Mouse (Mus musculus): ENCODE measurements around the gene Babam2. TPM values are rescaled to one million over a fixed set of nuclear protein-coding genes. Genes with fewer than 3 reads are reported as not detected.

Babam2 gene
- polyA plus RNA-seq, 1 experiment from 2014 or later: 122 TPM

DNA sequence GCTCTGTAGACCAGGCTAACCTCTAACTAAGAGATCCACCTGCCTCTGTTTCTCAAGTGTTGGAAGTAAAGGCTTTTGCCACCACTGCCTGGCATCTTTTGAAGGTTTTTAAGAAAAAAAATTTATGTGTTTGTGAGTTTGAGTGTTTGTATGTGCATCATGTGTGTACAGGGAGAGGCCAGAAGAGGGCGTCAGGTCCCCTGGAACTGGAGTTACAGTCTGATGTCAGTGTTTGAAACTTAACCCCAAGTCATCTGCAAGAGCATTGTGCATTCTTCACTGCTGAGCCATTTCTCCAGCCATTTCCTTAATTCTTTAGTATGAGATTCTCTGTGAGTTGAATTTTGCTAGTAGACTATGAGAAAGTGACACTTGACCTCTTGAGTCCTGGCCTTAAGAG is 11.9 kb downstream of the Babam2 start:
- ATAC-seq (no peak), DNase-seq (ENCODE audit: low read depth, low spot score) (no peak)
- in situ Hi-C loops (cut with MboI; ENCODE audit: low pct_unique_long_range_greater_than_20kb): no loop called here
- peak; percentile 64 for TF ChIP-seq CTCF (IDR thresholded peaks at IDR 0.05)
- H3K27me3 ChIP-seq: no peaks in the 10 kb centered on the region
- CTCF ChIA-PET: interaction anchor here (1.0 to 1.3 kb wide), 2 partner anchors 9 to 86 kb away, joined by 3 to 4 read pairs; no protein-coding TSS in a partner anchor
- POLR2A ChIA-PET: interaction anchor here (0.6 kb wide), 1 partner anchor 88 kb away, joined by 3 read pairs; no protein-coding TSS in a partner anchor

DNA sequence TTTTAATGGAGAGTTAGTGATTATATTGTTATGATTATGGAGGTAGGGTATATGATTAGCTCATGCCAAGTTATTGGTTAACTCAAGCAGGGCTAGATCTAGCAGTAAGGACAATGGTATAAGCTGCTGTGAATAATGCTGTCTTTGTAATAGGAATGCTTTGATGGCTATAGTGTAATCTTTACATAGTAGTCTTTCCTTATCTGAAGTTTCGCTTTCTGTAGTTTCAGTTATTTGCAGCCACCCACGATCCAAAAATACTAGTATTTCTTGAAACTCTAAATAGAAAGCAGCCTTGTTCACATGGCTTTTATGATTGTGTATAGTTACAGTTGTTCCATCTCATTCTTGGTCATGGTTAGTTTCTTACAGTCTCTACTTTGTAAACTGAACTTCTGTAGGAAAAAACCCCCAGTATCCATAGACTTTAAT is 15.8 kb downstream of the Babam2 start:
- no peaks in the 10 kb centered on the region for H3K27me3 ChIP-seq
- no peak for ATAC-seq
- POLR2A ChIA-PET: interaction anchor here (0.7 kb wide), 1 partner anchor 41 kb away, joined by 4 read pairs; no protein-coding TSS in a partner anchor
- no peak for DNase-seq (ENCODE audit: low read depth, low spot score)
- in situ Hi-C loops (cut with MboI; ENCODE audit: low pct_unique_long_range_greater_than_20kb): no loop called here
- CTCF ChIA-PET: interaction anchor here (1.1 kb wide), 1 partner anchor 9 kb away, joined by 3 read pairs; no protein-coding TSS in a partner anchor
- no peak for TF ChIP-seq CTCF (IDR thresholded peaks at IDR 0.05)

DNA sequence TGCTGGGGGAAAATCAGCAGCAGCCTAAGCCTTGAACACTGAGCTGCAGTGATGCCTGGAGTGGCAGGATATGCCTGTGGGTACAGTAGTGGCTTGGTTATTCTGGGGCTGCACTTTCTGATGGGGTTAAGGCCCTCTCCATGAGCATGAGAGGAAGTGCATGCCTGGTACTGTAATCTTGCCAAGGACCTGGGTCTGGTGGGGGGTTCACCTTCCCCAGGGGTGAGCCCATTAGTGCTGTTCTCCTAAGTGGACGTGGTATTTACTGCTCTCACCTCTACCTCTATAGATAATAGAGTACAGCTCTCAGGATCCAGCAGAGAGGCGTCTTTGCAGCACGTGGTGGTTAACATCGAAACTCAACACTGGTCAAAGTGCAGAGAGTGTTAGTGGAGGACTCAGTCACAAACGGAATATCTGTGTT is 16.4 kb downstream of the Babam2 start:
- POLR2A ChIA-PET: no interaction called here
- in situ Hi-C loops (cut with MboI; ENCODE audit: low pct_unique_long_range_greater_than_20kb): no loop called here
- TF ChIP-seq CTCF (IDR thresholded peaks at IDR 0.05): no peak
- no peak for DNase-seq (ENCODE audit: low read depth, low spot score)
- ATAC-seq: no peak
- H3K27me3 ChIP-seq: no peaks in the 10 kb centered on the region
- CTCF ChIA-PET: no interaction called here

DNA sequence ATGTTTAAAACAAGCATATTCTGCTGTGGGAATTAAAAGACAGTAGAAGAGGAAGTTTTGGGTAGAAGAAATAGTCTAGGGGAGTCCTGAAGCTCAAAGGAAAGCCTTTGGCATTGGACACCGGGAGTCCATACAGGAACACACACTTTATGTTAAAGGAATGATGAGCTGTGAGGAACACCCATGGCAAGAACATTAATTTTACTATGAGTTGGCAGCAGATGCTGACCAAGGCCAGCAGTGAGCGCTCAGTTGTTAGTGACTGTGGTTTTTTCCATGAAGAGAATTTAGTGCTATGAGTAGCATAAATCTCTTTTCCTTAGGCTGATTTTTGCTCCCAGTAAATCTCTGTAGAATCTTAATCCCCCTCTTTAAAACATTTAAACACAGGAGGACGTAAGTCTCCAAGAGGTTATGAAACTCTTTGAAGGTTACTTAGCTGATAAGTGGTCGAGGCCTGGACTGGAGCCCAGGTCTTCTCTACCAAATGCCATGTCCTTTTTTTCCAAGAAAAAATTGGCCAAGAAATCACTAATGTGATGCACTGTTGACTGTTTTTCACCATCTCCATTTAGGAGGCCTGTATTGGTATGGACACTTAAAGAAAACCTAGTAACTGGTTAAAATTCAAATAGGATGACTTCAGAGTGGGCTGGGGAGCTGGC is 18.1 kb downstream of the Babam2 start:
- in situ Hi-C loops (cut with MboI; ENCODE audit: low pct_unique_long_range_greater_than_20kb): no loop called here
- peak; percentile 28 for DNase-seq (ENCODE audit: low read depth, low spot score)
- POLR2A ChIA-PET: no interaction called here

DNA sequence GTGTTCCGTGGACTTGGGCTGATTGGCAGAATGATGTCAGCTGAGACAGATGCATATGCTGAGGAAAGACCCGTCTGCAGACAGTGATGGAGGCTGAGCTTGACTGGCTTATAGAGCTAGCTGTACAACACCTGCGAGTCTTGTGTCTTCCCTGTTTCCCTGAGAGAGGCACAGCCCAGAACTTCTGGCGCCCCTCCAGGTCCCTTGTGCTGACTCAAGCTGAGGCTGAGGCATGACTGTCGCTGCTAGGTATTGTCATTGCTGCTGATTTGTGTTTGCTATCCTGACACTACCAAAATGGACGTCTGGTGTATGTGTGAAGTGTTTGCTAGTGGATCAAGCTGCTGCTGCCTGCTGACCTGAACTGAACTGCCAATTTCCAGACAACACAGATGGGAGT is 27.0 kb downstream of the Babam2 start:
- no peak for DNase-seq (ENCODE audit: low read depth, low spot score)
- ATAC-seq: no peak
- POLR2A ChIA-PET: no interaction called here
- no peak for TF ChIP-seq CTCF (IDR thresholded peaks at IDR 0.05)
- no peaks in the 10 kb centered on the region for H3K27me3 ChIP-seq
- in situ Hi-C loops (cut with MboI; ENCODE audit: low pct_unique_long_range_greater_than_20kb): no loop called here
- CTCF ChIA-PET: no interaction called here

More for the DNA sequence above, 18.1 kb downstream of the Babam2 start:
- no peak for ATAC-seq
- TF ChIP-seq CTCF (IDR thresholded peaks at IDR 0.05): no peak
- CTCF ChIA-PET: interaction anchor here (0.9 to 1.9 kb wide), 2 partner anchors 16 to 191 kb away, joined by 3 to 4 read pairs; no protein-coding TSS in a partner anchor
- H3K27me3 ChIP-seq: no peaks in the 10 kb centered on the region

DNA sequence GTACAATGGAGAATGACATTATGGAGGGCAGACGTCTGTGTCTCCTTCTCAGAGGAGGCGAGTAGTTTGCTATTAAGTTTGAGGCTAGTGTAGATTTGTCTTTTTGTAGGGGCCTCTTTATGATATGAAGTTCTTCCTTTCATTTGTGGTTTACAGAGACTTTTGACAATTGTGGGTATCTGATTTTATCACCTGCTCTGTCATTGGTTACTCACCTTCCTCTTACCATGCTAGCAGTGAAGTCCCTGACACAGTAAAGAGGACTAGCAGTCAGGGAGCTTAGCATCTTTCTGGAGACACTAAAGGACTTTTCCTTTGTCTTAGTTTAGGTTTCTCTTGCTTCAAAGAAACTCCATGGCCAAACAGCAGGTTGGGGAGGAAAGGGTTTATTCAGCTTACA is 28.4 kb downstream of the Babam2 start:
- ChIA-PET POLR2A (interaction anchor here (1.0 kb wide), 1 partner anchor 416 kb away, joined by 3 read pairs; no protein-coding TSS in a partner anchor), CTCF (interaction anchor here (0.9 to 1.7 kb wide), 2 partner anchors 9 to 12 kb away, joined by 3 to 4 read pairs; no protein-coding TSS in a partner anchor)
- in situ Hi-C loops (cut with MboI; ENCODE audit: low pct_unique_long_range_greater_than_20kb): no loop called here
- H3K27me3 ChIP-seq: no peaks in the 10 kb centered on the region
- DNase-seq (ENCODE audit: low read depth, low spot score) (no peak), ATAC-seq (no peak)
- TF ChIP-seq CTCF (IDR thresholded peaks at IDR 0.05): no peak

DNA sequence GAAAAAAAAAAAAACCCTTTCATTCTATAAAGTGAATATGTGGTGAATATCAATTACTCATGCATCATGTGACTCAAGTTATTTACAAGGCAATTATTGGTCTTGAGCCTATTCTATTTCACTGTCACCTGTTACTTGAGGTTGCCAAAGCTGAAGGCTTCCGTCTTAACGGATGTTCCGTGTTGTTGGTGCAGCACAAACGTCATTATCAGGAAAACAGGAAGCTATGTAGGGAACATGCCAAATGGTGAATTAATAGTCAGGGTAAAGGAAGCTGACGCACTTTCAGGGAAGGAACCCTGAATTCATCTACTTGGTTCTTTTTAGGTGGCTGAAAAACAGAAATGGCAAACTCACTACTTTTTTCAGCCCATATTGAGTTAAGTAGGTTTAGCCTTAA is 30.0 kb downstream of the Babam2 start:
- POLR2A ChIA-PET: no interaction called here

DNA sequence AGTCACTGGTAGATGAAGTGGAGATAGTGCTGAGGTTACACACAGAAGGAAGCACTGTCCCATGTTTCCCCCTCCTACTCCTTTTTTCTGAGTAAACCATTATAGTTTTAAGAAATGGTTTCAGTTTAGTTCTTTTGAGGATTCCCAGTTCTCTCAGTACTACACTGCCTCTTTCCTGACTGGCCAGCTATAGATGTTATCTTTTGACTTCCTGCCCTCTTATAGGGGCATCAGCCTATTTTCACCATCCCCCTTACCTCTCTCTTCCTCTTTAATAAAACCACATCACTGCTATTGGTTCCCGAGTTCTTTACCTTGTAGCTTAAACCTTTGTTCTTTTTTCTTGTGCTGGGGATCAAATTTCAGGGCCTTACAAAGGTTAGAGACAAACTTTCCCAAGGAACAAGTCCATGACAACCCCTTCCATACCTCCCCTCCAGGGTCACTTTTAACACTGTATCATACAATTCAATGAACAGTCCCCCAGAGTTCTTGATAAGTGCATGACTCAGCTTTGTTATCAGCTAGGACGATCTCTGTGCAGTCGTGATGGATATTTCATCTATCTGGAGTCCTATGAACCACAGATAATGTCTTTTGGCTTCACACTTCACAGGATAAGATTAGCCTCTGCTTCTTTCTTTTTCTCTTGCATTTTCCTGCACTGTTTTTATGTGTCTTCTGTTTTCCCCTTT is 35.3 kb downstream of the Babam2 start:
- in situ Hi-C loops (cut with MboI; ENCODE audit: low pct_unique_long_range_greater_than_20kb): no loop called here
- no peak for ATAC-seq
- CTCF ChIA-PET: no interaction called here
- DNase-seq (ENCODE audit: low read depth, low spot score): no peak
- POLR2A ChIA-PET: no interaction called here
- no peaks in the 10 kb centered on the region for H3K27me3 ChIP-seq
- TF ChIP-seq CTCF (IDR thresholded peaks at IDR 0.05): no peak

More for the DNA sequence above, 30.0 kb downstream of the Babam2 start:
- CTCF ChIA-PET: no interaction called here
- H3K27me3 ChIP-seq: no peaks in the 10 kb centered on the region
- no peak for ATAC-seq
- no peak for DNase-seq (ENCODE audit: low read depth, low spot score)
- no peak for TF ChIP-seq CTCF (IDR thresholded peaks at IDR 0.05)
- in situ Hi-C loops (cut with MboI; ENCODE audit: low pct_unique_long_range_greater_than_20kb): no loop called here

DNA sequence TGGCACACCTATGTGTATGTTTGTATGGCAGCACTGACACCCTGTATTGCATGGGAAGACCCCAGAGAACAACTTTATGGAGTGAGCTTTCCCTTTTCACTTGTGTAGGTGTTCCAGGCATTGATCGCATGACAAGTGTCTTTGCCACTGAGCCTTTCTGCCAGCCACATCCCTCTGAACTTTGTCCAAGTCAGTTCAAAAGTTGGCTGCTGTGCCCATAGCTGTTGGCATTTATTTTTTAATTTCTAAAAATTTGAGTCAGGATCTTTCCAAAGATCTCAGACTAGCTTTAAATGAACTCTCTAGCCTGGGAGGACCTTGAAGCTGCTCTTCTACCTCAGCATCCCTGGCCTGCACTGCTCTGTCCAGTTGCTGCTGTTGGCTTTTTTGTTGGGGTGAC is 44.4 kb downstream of the Babam2 start:
- H3K27me3 ChIP-seq: no peaks in the 10 kb centered on the region
- DNase-seq (ENCODE audit: low read depth, low spot score): no peak
- in situ Hi-C loops (cut with MboI; ENCODE audit: low pct_unique_long_range_greater_than_20kb): no loop called here
- POLR2A ChIA-PET: no interaction called here
- TF ChIP-seq CTCF (IDR thresholded peaks at IDR 0.05): no peak
- no peak for ATAC-seq
- CTCF ChIA-PET: interaction anchor here (1.4 kb wide), 1 partner anchor 30 kb away, joined by 3 read pairs; no protein-coding TSS in a partner anchor

DNA sequence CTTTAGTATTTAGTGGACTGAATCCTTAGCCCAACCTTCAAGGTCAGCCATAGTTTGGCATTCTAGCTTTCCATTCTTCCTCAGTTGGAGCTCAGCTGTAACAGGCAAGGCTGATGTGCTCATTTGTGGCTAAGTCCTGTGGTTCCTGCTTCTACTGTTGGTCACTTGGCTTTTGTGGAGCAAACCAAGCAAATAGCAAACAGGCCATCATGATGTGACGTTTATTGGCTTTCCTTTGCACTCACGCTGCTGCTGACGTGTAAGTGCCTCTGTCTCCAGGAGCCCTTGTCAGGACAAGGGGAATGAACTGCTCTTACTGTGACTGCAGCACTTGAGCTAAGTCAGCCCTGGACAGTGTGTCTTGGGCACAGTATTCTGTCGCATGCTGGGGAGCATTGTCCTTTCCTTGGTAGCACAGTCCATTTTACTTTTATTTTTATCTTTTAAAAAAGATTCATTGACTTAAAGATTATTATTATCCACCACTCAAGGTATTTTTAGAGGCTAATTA is 45.1 kb downstream of the Babam2 start:
- DNase-seq (ENCODE audit: low read depth, low spot score): no peak
- no peak for ATAC-seq
- in situ Hi-C loops (cut with MboI; ENCODE audit: low pct_unique_long_range_greater_than_20kb): no loop called here
- CTCF ChIA-PET: no interaction called here
- no peak for TF ChIP-seq CTCF (IDR thresholded peaks at IDR 0.05)
- POLR2A ChIA-PET: no interaction called here
- H3K27me3 ChIP-seq: no peaks in the 10 kb centered on the region

DNA sequence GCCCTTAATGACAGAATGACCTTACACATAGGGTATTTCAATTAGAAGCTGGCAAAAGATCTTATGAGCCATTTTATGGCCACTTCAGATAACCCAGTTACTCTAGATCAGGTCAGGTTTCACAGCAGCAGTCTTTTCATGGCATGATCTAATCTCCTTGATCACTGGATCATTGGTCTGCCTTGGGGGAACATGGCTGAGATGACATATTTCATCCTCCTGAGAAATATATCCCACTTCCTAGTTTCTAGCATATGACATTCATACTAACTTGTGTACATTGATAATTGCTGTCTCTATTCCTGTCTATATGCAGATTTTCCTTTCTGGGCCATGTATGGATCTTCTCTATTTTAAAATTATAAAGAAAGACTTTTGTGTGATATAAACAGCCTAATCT is 51.9 kb downstream of the Babam2 start:
- TF ChIP-seq CTCF (IDR thresholded peaks at IDR 0.05): no peak
- POLR2A ChIA-PET: interaction anchor here (0.6 kb wide), 1 partner anchor 59 kb away, joined by 3 read pairs; no protein-coding TSS in a partner anchor
- in situ Hi-C loops (cut with MboI; ENCODE audit: low pct_unique_long_range_greater_than_20kb): no loop called here

More for the DNA sequence above, 51.9 kb downstream of the Babam2 start:
- DNase-seq (ENCODE audit: low read depth, low spot score) (no peak), ATAC-seq (no peak)
- H3K27me3 ChIP-seq: no peaks in the 10 kb centered on the region
- CTCF ChIA-PET: no interaction called here
